Mouse (Mus musculus): ENCODE measurements around the gene E2f4. TPM values are rescaled to one million over a fixed set of nuclear protein-coding genes. Genes with fewer than 3 reads are reported as not detected.

Gene E2f4
- polyA plus RNA-seq, 1 experiment from 2014 or later: 58.7 TPM

DNA sequence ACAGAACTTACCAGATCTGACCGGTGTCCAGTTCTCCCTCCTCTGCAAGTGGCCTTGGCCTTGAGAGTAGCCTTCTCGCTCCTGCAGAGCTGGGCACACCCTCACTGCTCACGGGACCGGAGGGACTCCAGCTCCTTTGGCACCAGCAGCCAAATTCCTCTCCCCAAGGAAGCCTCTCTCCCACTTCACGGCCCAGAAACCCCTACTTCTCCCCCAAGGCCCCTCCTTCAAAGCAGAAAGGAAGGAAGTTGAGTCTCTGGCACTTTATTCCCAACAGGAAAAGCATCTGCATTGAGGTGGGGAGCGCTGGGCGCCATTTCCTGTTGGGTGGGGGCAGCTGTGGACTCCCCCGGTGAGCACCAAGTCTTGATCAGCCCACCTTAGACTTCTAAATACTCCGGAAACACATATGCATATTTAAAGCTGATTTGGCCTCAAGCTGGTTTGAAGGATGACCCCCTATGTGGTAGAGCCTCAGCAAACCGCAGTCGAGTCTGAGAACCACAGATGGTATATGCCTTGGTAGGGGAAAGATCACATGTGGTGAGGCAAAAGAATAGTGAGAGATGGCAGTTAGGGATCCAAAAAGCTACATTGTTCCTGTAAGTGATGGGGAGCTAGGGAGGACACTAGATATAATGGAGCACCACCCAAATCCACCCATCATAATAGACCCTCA lies 1.4 kb upstream of the E2f4 start, which contains the start of gene Exoc3l:
TSS of gene Exoc3l (minus strand) at position 207 of the 679 bp plus-strand sequence.
- Histone ChIP-seq H3K36me3 (peaks cover 25% of the 10 kb centered on the region), H3K27me3 (replicated peaks) (peaks cover 29% of the 10 kb centered on the region), H3K4me3 (peak within 1 kb of the TSS; percentile 100), H3K9me3 (no peaks in the 10 kb centered on the region), H3K4me1 (peaks cover 33% of the 10 kb centered on the region), H3K9ac (peak within 1 kb of the TSS; percentile 97), H3K4me2 (peak within 1 kb of the TSS; percentile 98), H3K27ac (replicated peaks) (peak within 1 kb of the TSS; percentile 75)
- no peak for ATAC-seq (ENCODE audit: extremely low read depth, insufficient number of reproducible peaks, low FRiP score, low TSS enrichment)
- 36% methylated on average over 11 of the region's 11 CpGs for WGBS

GRCm38 (mm10) chr8:105298351-105299252 lies 1.1 kb downstream of the E2f4 start:
- Histone ChIP-seq H3K4me1 (peaks cover 40% of the 10 kb centered on the region), H3K4me3 (peak overlapping the region; percentile 100), H3K27ac (replicated peaks) (peak overlapping the region; percentile 75; the same call in 1 of the 2 replicates), H3K4me2 (peak overlapping the region; percentile 98), H3K9ac (peak overlapping the region; percentile 97), H3K9me3 (no peaks in the 10 kb centered on the region), H3K36me3 (peaks cover 50% of the 10 kb centered on the region), H3K27me3 (replicated peaks) (peaks cover 15% of the 10 kb centered on the region)
- no peak for ATAC-seq (ENCODE audit: extremely low read depth, insufficient number of reproducible peaks, low FRiP score, low TSS enrichment)
- WGBS: 42% methylated on average over 18 of the region's 18 CpGs

- H3K27me3 ChIP-seq (replicated peaks): peaks cover 6% of the 10 kb centered on the region; the same call in 1 of the 2 replicates
- peak overlapping the region; percentile 7; the same call in 1 of the 2 replicates for H3K4me3 ChIP-seq
- WGBS: 85% methylated on average over 8 of the region's 8 CpGs
- peaks cover 54% of the 10 kb centered on the region for H3K4me1 ChIP-seq
- no peak for ATAC-seq (ENCODE audit: extremely low read depth, insufficient number of reproducible peaks, low FRiP score, low TSS enrichment)
- H3K9me3 ChIP-seq: no peaks in the 10 kb centered on the region
- no peak overlapping the region for H3K27ac ChIP-seq (replicated peaks)
- peaks cover 63% of the 10 kb centered on the region for H3K36me3 ChIP-seq
- H3K4me2 ChIP-seq: peak overlapping the region; percentile 98; the same call in 1 of the 2 replicates
- H3K9ac ChIP-seq: peak overlapping the region; percentile 25
Measured at GRCm38 (mm10) chr8:105299962-105300361, 2.5 kb downstream of the E2f4 start.

DNA sequence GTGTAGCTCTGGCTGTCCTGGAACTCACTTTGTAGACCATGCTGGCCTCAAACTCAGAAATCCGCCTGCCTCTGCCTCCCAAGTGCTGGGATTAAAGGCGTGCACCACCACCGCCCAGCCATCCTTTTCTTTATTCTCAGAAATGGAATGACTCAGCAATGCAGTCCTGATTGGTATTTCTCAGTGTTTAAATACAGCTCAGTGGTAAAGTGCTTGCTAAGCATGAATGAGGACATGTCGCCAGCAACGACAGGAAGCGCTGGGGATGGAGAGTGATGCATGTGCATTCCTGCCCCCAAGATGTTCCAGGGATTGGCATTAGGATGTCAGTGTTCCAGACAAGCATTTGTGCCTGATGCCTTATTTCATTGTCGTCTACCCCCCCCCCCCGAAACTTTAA lies 5.9 kb downstream of the E2f4 start:
- Histone ChIP-seq H3K27ac (replicated peaks) (0 out of 2 replicates have a peak overlapping the region, but pooled peaks have one; percentile 67), H3K9me3 (no peaks in the 10 kb centered on the region), H3K4me2 (no peak overlapping the region), H3K4me1 (peaks cover 56% of the 10 kb centered on the region), H3K27me3 (replicated peaks) (no peaks in the 10 kb centered on the region), H3K9ac (0 out of 2 replicates have a peak overlapping the region, but pooled peaks have one; percentile 21), H3K4me3 (no peak overlapping the region), H3K36me3 (peaks cover 81% of the 10 kb centered on the region)
- 75% methylated on average over 8 of the region's 8 CpGs for WGBS
- ATAC-seq (ENCODE audit: extremely low read depth, insufficient number of reproducible peaks, low FRiP score, low TSS enrichment): no peak

- H3K9me3 ChIP-seq: no peaks in the 10 kb centered on the region
- H3K4me1 ChIP-seq: peaks cover 51% of the 10 kb centered on the region
- 62% methylated on average over 9 of the region's 9 CpGs for WGBS
- H3K9ac ChIP-seq: peak overlapping the region; percentile 21; the same call in 1 of the 2 replicates
- H3K4me2 ChIP-seq: no peak overlapping the region
- no peaks in the 10 kb centered on the region for H3K27me3 ChIP-seq (replicated peaks)
- 0 out of 2 replicates have a peak, but pooled peaks have one; percentile 16 for ATAC-seq (ENCODE audit: extremely low read depth, insufficient number of reproducible peaks, low FRiP score, low TSS enrichment)
- no peak overlapping the region for H3K4me3 ChIP-seq
- H3K27ac ChIP-seq (replicated peaks): peak overlapping the region; percentile 67
- peaks cover 82% of the 10 kb centered on the region for H3K36me3 ChIP-seq
Measured at GRCm38 (mm10) chr8:105303874-105304273, 6.4 kb downstream of the E2f4 start.

- Histone ChIP-seq H3K4me3 (no peak overlapping the region), H3K4me1 (peaks cover 48% of the 10 kb centered on the region), H3K4me2 (peak overlapping the region; percentile 70; the same call in 1 of the 2 replicates), H3K9me3 (no peaks in the 10 kb centered on the region), H3K27ac (replicated peaks) (peak overlapping the region; percentile 67), H3K27me3 (replicated peaks) (no peaks in the 10 kb centered on the region), H3K36me3 (peaks cover 82% of the 10 kb centered on the region), H3K9ac (peak overlapping the region; percentile 50)
- no peak for ATAC-seq (ENCODE audit: extremely low read depth, insufficient number of reproducible peaks, low FRiP score, low TSS enrichment)
- 41% methylated on average over 9 of the region's 9 CpGs for WGBS
Measured at GRCm38 (mm10) chr8:105304325-105305210, 7.1 kb downstream of the E2f4 start.

GRCm38 (mm10) chr8:105305211-105306145 lies 8.0 kb downstream of the E2f4 start, which contains the start of gene Elmo3:
Gene Elmo3, plus strand, starts transcription at chr8:105305601.
- peaks cover 82% of the 10 kb centered on the region for H3K36me3 ChIP-seq
- peak; percentile 48 for ATAC-seq (ENCODE audit: extremely low read depth, insufficient number of reproducible peaks, low FRiP score, low TSS enrichment)
- no peaks in the 10 kb centered on the region for H3K27me3 ChIP-seq (replicated peaks)
- peak within 1 kb of the TSS; percentile 46 for H3K4me3 ChIP-seq
- peaks cover 41% of the 10 kb centered on the region for H3K4me1 ChIP-seq
- H3K9me3 ChIP-seq: no peaks in the 10 kb centered on the region
- H3K9ac ChIP-seq: peak within 1 kb of the TSS; percentile 75
- WGBS: 6% methylated on average over 29 of the region's 30 CpGs
- H3K27ac ChIP-seq (replicated peaks): peak within 1 kb of the TSS; percentile 67
- peak within 1 kb of the TSS; percentile 70 for H3K4me2 ChIP-seq

GRCm38 (mm10) chr8:105306146-105306691 lies 8.8 kb downstream of the E2f4 start:
- 50% methylated on average over 5 of the region's 5 CpGs for WGBS
- Histone ChIP-seq H3K36me3 (peaks cover 82% of the 10 kb centered on the region), H3K27ac (replicated peaks) (peak overlapping the region; percentile 67), H3K27me3 (replicated peaks) (no peaks in the 10 kb centered on the region), H3K9ac (peak overlapping the region; percentile 75), H3K4me2 (peak overlapping the region; percentile 70), H3K4me1 (peaks cover 41% of the 10 kb centered on the region), H3K4me3 (peak overlapping the region; percentile 46), H3K9me3 (no peaks in the 10 kb centered on the region)
- ATAC-seq (ENCODE audit: extremely low read depth, insufficient number of reproducible peaks, low FRiP score, low TSS enrichment): no peak

DNA sequence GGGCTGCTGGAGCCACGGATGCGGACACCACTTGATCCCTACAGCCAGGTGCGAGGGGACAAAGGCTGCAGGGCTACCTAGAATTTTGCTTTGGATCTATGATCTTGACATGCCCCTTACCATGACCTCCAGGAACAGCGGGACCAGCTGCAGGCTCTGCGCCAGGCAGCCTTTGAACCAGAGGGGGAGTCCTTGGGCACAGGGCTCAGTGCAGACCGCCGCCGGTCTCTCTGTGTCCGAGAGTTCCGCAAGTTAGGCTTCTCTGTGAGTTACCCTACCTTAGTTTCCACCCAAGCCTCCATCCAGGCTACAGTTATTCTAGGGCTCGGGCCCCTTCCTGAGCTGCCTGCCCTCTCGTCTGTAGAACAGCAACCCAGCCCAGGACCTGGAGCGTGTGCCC lies 10.2 kb downstream of the E2f4 start:
- Histone ChIP-seq H3K9me3 (no peaks in the 10 kb centered on the region), H3K9ac (no peak overlapping the region), H3K27ac (replicated peaks) (no peak overlapping the region), H3K27me3 (replicated peaks) (no peaks in the 10 kb centered on the region), H3K4me3 (no peak overlapping the region), H3K4me1 (peaks cover 42% of the 10 kb centered on the region), H3K36me3 (peaks cover 82% of the 10 kb centered on the region), H3K4me2 (no peak overlapping the region)
- WGBS: 94% methylated on average over 13 of the region's 13 CpGs
- ATAC-seq (ENCODE audit: extremely low read depth, insufficient number of reproducible peaks, low FRiP score, low TSS enrichment): no peak

Measured in heart, embryonic 13.5 days (tissue).